Mouse (Mus musculus) ES-E14 (cell line): Measurements from ENCODE around the gene Rasa4. TPM values are rescaled to one million over a fixed set of nuclear protein-coding genes. Genes with fewer than 3 reads are reported as not detected.

ENCODE experiments used
- DNase-seq: peaks from one replicate; pipeline ENCODE4 v3.0.0-alpha.2; 2013; ENCODE audit warnings: low read depth, low spot score
- H3K27ac ChIP-seq: 2 replicates; pipeline ENCODE4 v1.5.1; 2012; ENCODE audit warnings: low read depth, mild to moderate bottlenecking, low read length, moderate library complexity, mixed read lengths; ENCODE audit not compliant: poor library complexity, insufficient read depth, severe bottlenecking
- H3K36me3 ChIP-seq: 2 replicates; pipeline ENCODE4 v1.6.1; 2012; ENCODE audit warnings: mild to moderate bottlenecking, low read length, moderate library complexity, mixed read lengths; ENCODE audit not compliant: control insufficient read depth, poor library complexity, insufficient read depth, severe bottlenecking
- H3K4me1 ChIP-seq, 2 experiments: fragments of 150-350 bp in 1 of 2; sonication (generic) in 1 of 2; 2 replicates each; pipeline ENCODE4 v1.6.1; 2012; ENCODE audit warnings: low read length in 2 of 2, mild to moderate bottlenecking in 1 of 2, mixed read lengths in 1 of 2; ENCODE audit not compliant: control insufficient read depth in 2 of 2, insufficient read depth in 2 of 2, poor library complexity in 1 of 2
- H3K4me3 ChIP-seq, 2 experiments: fragments of 150-350 bp in 1 of 2; sonication (generic) in 1 of 2; 2 replicates each; pipeline ENCODE4 v1.5.1; 2012; ENCODE audit warnings: low read length in 2 of 2, low read depth in 1 of 2, mild to moderate bottlenecking in 1 of 2, mixed read lengths in 1 of 2; ENCODE audit not compliant: insufficient read depth in 1 of 2, poor library complexity in 1 of 2, severe bottlenecking in 1 of 2
- H3K9ac ChIP-seq: 2 replicates; pipeline ENCODE4 v1.6.1; 2012; ENCODE audit warnings: low read depth, mild to moderate bottlenecking, low read length, mixed read lengths; ENCODE audit not compliant: poor library complexity, insufficient read depth, severe bottlenecking
- H3K9me3 ChIP-seq: fragments of 150-350 bp; sonication (generic); 2 replicates; pipeline ENCODE4 v1.6.1; 2012; ENCODE audit warnings: low read depth, mild to moderate bottlenecking, low read length; ENCODE audit not compliant: control insufficient read depth, insufficient read depth
- CHD2 ChIP-seq: IDR thresholded peaks from 2 replicates; pipeline ENCODE4 v1.6.1; 2014; ENCODE audit warnings: mild to moderate bottlenecking, low read depth, low read length, inconsistent platforms
- HCFC1 ChIP-seq: IDR thresholded peaks from 2 replicates; pipeline ENCODE4 v1.6.1; 2012; ENCODE audit warnings: low read length, inconsistent platforms, borderline replicate concordance; ENCODE audit not compliant: insufficient read depth
- MAFK ChIP-seq: IDR thresholded peaks from 2 replicates; pipeline ENCODE4 v1.6.1; 2014; ENCODE audit warnings: mild to moderate bottlenecking, low read depth, low read length, inconsistent platforms; ENCODE audit not compliant: insufficient read depth
- ZC3H11A ChIP-seq: IDR thresholded peaks from 2 replicates; pipeline ENCODE4 v1.6.1; 2012; ENCODE audit warnings: low read depth, mild to moderate bottlenecking, inconsistent platforms, low read length, borderline replicate concordance
- ZNF384 ChIP-seq: IDR thresholded peaks from 2 replicates; pipeline ENCODE4 v1.6.1; 2012; ENCODE audit warnings: low read depth, low read length, inconsistent platforms
- in situ Hi-C, 2 experiments: fragments of 600-800 bp; cut with MboI; formaldehyde crosslinking; loops; one replicate each; pipeline ENCODE4 v1.15.1; 2025; ENCODE audit warnings: low sequenced_read_pairs in 2 of 2, inconsistent platforms in 1 of 2; ENCODE audit not compliant: unreplicated experiment in 2 of 2
- total RNA-seq: library from RNA; depleted of rRNA; stranded (reverse); fragments of 300-350 nt; gene quantifications from 2 replicates; pipeline ENCODE4 v1.2.3, GENCODE M21; 2012

Rasa4 gene
- total RNA-seq, 1 experiment, result 17.4 TPM

- Histone ChIP-seq H3K4me1 (peaks cover 2 to 9% of the 10 kb centered on the region in 2 experiments; a peak in 2 of 4 replicates), H3K9me3 (no peaks in the 10 kb centered on the region), H3K36me3 (peaks cover 53% of the 10 kb centered on the region), H3K4me3 (no peak overlapping the region), H3K9ac (no peak overlapping the region), H3K27ac (no peak overlapping the region; the same call in none of the 2 replicates)
- TF ChIP-seq MAFK (no peak), CHD2 (no peak), ZC3H11A (no peak), HCFC1 (no peak), ZNF384 (no peak)
- in situ Hi-C loops, result no loop called here
- DNase-seq, result no peak
These were observed 38.4 kb downstream of the Rasa4 start for GRCm38 (mm10) chr5:136122165-136122564.

GRCm38 (mm10) chr5:136135571-136136291, 52.0 kb downstream of the Rasa4 start, which contains the start of the genes Lrwd1 and Alkbh4:
Lrwd1 (minus strand) TSS chr5:136136074.
Alkbh4 (plus strand) TSS chr5:136136146.
- Histone ChIP-seq H3K4me3 (peak within 1 kb of the TSS; percentile 85 to 94), H3K36me3 (peaks cover 32% of the 10 kb centered on the region), H3K9ac (peak within 1 kb of the TSS; percentile 93), H3K9me3 (no peaks in the 10 kb centered on the region), H3K4me1 (peaks cover 0 to 19% of the 10 kb centered on the region in 2 experiments; a peak in 1 of 4 replicates), H3K27ac (peak within 1 kb of the TSS; percentile 64; the same call in 1 of the 2 replicates)
- TF ChIP-seq ZNF384 (no peak), HCFC1 (peak; percentile 94)
- in situ Hi-C loops, result no loop called here
- DNase-seq, result peak; percentile 95

- in situ Hi-C loops, result no loop called here
These were observed 52.7 kb downstream of the Rasa4 start for GRCm38 (mm10) chr5:136136292-136136990.

GRCm38 (mm10) chr5:136137658-136138274, 54.0 kb downstream of the Rasa4 start:
- Histone ChIP-seq H3K9ac (no peak overlapping the region), H3K36me3 (peaks cover 26% of the 10 kb centered on the region), H3K27ac (no peak overlapping the region), H3K4me1 (peaks cover 0 to 18% of the 10 kb centered on the region in 2 experiments; a peak in 1 of 4 replicates), H3K9me3 (no peaks in the 10 kb centered on the region), H3K4me3 (no peak overlapping the region)
- no peak; the same call in 1 of the 2 replicates for TF ChIP-seq ZC3H11A
- peak; percentile 91 for TF ChIP-seq ZNF384
- in situ Hi-C loops, result no loop called here
- peak; percentile 75 for DNase-seq

More at GRCm38 (mm10) chr5:136136292-136136990, 52.7 kb downstream of the Rasa4 start:
- peaks cover 32% of the 10 kb centered on the region for H3K36me3 ChIP-seq
- TF ChIP-seq ZNF384 (no peak), ZC3H11A (no peak), HCFC1 (no peak), CHD2 (no peak; the same call in 1 of the 2 replicates), MAFK (no peak)
- H3K4me3 ChIP-seq, result peak overlapping the region; percentile 85 to 94
- H3K4me1 ChIP-seq, result peaks cover 0 to 19% of the 10 kb centered on the region in 2 experiments; a peak in 1 of 4 replicates
- peak overlapping the region; percentile 86 for H3K9ac ChIP-seq
- no peak for DNase-seq
- H3K27ac ChIP-seq, result peak overlapping the region; percentile 64; the same call in 1 of the 2 replicates
- H3K9me3 ChIP-seq, result no peaks in the 10 kb centered on the region
